Mouse (Mus musculus) brain, adult 10 weeks (tissue): Measurements from ENCODE around the gene Kcnab1. TPM values are rescaled to one million over a fixed set of nuclear protein-coding genes. Genes with fewer than 3 reads are reported as not detected.

ENCODE experiments used
- polyA plus RNA-seq: library from polyadenylated mRNA; stranded (reverse); fragments of 350-450 nt; fragmentation: Illumina TruSeq; extraction: RNeasy Lipid Tissue Mini Kit (QIAGEN cat#74804); gene quantifications from one replicate; pipeline ENCODE4 v1.2.3, GENCODE M21; 2015; ENCODE audit warnings: low read depth, low replicate concordance

Gene Kcnab1
- 108 TPM for polyA plus RNA-seq

DNA sequence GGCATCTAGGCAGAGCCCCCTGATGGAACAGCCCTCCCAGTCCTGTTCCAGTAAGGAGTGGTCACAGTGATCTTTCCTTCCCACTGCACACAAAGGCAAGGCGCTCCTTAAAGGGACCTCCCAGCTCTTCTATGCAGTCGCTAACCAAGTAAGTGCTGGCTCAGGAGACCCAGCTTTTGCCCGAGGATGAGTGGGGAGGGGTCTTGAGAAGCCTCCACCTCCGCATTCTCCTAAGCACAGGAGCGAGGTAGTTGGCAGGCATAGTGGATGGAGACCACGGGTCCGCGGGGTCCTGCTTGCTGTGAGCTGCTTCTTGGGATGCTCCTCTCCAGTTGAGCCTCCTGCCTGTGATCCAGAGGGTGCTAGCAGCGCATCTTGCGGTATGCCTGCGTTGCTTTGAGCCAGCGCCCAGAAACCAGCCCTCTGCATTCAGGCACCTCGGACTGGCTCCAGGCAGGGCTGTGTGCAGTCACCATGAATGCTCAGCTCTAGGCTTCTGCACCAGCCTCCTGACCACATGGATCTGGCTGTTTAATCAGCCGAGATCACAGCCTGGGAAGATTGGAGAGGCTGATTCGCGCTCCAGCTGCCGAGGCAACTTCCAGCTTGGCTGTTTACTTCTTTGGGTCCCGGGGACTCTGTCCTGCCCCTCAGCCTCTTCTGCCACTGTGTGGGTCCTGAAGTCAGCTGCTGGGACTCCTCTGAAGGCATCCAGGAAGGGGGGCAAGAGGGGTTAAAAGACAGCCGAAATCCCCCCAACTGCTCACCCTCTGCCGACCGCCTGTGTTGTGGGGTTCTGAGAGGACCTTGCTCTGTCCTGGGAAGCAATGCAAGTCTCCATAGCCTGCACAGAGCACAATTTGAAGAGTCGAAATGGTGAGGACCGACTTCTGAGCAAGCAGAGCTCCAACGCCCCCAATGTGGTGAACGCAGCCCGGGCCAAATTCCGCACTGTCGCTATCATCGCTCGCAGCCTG lies at the start of gene Kcnab1:
Gene Kcnab1 (plus strand): TSS at position 440 of the 977 bp plus-strand sequence.

DNA sequence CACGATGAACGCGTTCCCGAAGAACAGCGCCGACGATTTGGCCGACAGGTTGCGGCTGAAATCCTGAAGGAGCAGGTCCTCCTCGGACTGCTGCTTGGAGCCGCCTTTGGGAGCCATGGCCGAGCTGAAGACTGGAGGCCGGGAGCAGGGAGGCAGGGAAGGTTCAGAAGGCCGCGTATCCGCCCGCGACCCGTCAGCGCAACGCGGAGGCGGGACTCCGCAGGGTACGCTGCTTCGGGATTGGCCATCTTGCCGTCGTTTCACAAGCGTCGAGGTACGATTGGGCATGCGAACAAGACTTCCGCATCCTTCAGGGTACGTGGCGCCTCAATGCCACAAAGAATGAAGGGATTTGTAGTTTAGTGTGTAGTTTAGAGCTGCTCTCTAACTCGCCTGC lies 283.2 kb downstream of the Kcnab1 start, which contains the start of gene Ssr3:
Gene Ssr3 (minus strand): TSS at position 203 of the 397 bp plus-strand sequence.

